Mouse (Mus musculus): ENCODE results near the gene Zfp655.
A peak's percentile ranks its signal among the peaks of the same experiment; 100 is the strongest.
"Not testable (repeated sequence)": the region's sequence is repeated elsewhere in the genome, so short reads cannot be mapped to it uniquely, and the experiment has no call there.

Gene Zfp655

DNA sequence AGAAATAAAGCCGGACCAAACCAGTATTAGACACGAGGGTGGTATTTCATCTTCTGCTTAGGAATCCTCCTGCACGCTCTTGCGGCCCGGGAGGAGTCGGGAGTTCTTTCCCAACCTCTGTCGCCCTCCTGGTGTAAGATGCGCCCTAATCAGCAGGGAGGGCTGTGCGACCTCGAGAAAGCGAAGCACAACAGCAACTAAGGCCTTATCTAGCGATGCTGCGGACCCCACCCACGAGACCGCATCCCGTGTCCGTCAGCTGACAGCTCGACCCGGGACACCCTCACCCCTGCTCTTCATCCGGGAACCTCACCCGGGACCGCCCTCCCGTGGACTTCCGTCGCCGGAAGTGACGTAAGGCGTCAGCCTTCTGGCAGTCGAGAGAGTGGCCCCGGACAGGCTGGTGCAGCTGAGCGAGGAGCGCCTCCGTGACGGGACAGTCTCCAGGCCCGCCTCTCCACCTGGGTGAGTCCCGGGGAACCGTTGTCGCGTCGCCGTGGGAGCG is at the start of gene Zfp655:
Gene Zfp655, plus strand, starts transcription at position 349 of the 505 bp plus-strand sequence.
- peak; percentile 99 for DNase-seq (ENCODE audit: extremely low spot score, low spot score)

GRCm38 (mm10) chr5:145185244-145185643 is 46.3 kb upstream of the Zfp655 start:
- DNase-seq (ENCODE audit: extremely low spot score, low spot score), result no peak

DNA sequence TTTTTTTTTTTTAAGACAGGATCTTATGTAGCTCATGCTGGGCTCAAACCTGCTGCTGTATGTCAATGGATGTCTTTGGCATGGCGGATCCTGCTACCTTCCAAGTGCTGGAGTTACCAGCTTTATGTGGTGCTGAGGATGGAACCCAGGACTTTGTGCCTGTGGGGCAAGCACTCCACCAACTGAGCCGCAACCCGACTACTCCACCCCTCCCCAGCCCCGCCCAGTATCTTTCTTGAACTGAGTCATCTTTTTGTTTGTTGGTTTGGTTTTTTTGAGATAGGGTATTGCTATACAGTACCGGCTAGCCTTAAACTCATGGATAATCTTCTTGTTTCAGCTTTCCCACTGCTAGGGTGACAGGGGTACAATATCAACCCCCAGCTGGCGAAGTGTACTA is 42.1 kb upstream of the Zfp655 start:
- no peak for DNase-seq (ENCODE audit: extremely low spot score, low spot score)

- no peak for DNase-seq (ENCODE audit: extremely low spot score, low spot score)
Measured at GRCm38 (mm10) chr5:145190373-145190772, 41.1 kb upstream of the Zfp655 start.

DNA sequence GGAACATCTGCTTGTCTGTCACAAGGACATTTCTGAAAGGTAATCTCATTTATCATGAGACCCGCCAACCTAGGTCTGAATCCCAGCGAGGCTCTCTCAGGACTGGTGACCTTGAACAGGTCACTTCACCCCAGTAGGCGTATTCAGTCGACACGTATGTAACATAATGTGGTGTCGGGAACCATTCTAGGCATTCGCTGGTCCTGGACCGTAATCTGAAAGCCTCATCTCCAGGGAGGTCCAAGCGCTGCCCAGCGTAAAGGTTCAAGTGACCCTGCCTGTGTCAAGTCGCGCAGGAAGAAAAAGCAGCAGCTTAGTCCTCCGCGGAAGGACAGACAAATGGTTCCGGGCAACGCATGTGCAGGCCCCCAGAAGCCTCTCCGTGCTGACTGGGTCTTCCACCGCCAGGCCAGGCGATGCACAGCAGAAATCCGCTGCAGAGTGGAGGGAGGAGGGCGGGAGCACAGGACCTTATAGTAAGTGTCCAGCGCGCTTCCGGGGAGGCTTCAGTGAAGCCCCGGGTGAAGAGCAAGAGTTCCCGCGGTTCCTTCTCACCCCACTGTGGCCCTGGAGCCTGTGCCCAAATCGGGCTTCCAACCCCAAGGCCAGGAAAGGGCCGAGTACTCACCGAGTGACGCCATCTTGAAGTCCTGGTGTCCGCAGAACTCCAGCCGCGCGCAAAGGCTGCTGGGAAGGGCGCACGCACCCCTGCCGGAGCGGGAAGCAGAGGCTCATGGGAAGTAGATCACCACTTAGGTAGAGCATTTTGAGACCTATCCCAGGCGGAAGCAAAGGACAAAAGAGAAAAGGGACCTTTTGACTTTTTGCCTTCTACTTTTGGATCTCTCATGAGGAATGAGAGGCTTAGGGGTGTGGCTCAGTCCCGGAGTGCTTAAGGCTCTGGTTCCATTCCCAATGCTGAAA is 40.4 kb upstream of the Zfp655 start:
- DNase-seq (ENCODE audit: extremely low spot score, low spot score), result peak; percentile 92

GRCm38 (mm10) chr5:145191962-145192361 is 39.6 kb upstream of the Zfp655 start, which contains the start of gene Atp5j2:
Gene Atp5j2, minus strand, starts transcription at chr5:145192062.
- DNase-seq (ENCODE audit: extremely low spot score, low spot score), result no peak

- no peak for DNase-seq (ENCODE audit: extremely low spot score, low spot score)
Measured at GRCm38 (mm10) chr5:145200387-145200786, 31.1 kb upstream of the Zfp655 start.

DNA sequence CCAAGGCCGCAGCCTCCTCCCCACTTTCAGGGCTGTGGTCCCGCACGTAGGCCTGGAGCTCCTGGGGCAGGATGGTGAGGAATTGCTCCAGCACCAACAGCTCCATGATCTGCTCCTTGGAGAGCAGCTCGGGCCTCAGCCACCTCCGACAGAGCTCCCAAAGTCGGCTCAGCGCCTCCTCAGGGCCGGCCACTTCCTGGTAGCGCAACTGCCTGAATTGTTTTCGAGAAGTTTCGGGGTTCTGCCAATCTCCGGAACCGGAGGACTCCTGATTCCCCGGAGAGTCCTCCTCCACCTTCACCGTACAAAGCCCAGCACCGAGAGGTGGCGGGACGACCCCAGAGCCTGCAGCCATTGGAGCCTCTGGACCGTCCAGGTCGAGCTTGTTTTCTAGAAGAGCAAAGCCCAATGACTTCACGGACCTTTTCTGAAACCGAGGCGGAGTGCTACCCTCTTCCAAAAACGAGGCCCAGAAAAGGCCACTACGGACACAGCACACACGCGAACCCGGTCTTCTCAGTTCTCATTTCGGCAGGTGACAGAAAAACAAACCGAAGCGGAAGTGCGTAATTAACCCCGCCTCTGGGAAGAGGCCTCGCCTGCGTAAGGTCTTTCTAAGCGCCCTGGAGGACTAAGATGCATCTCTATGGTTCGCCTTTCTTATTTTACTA is 30.1 kb upstream of the Zfp655 start, which contains the start of gene Zkscan14:
Gene Zkscan14, minus strand, starts transcription at position 548 of the 671 bp plus-strand sequence.
- peak; percentile 68 for DNase-seq (ENCODE audit: extremely low spot score, low spot score)

GRCm38 (mm10) chr5:145202446-145202845 is 29.1 kb upstream of the Zfp655 start:
- DNase-seq (ENCODE audit: extremely low spot score, low spot score), result no peak

DNA sequence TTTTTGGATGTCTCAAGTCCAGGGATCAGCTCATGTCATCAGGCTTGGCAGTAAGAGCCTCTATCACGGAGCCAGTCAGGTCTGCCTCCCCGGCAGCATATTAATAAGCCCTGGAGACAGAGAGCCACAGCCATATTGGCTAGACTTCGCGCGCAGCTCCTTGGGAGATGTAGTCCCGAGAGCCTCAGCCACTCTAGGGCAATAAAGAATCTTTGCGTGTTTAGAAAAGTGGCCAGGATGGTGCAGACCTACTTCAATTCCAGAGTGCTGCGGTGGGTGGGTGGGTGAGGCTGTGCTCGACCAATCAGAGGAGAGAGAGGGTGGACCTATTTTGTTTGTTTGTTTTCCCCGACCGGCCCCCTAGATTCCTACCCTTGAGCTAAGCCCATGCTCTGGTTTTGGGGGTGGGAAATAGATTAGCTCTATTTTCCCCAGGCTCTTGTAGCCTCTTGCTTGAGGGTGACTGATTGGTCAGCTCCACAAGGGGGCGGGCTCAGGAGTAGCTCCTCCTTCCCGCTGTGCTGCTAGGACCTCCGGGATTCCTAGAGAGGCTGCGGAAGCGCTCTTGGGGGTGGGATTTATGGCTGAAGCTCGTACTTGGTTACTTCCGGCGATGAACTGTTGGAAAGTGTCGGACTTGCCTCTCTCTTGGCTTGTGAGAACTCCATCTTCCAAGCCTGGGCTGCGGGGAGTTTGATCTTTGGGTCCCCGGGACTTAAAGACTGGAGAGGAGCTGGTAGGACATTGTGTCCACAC is 27.4 kb upstream of the Zfp655 start, which contains the start of gene Zkscan5:
Gene Zkscan5, plus strand, starts transcription at position 627 of the 756 bp plus-strand sequence.
- peak; percentile 93 for DNase-seq (ENCODE audit: extremely low spot score, low spot score)

- DNase-seq (ENCODE audit: extremely low spot score, low spot score), result no peak
Measured at GRCm38 (mm10) chr5:145205041-145205440, 26.5 kb upstream of the Zfp655 start.

DNA sequence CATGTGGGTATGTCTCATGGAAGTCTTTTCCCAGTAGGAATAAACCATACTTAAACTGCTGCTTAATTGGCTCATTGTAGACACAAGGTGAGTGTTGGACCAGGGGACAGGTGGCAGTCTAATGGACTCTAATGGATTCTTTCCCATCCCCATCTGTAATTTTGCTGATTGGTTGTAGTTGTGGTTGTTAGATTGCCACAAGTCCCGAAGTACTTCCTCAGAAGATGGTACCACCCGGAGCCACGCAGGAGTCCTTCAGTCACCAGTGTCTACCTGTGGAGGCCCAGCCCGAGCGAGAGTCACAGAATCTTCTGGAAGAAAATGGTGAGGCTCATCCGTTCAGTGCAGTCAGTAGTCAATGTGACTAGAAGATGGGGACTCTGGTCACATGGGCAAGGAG is 24.1 kb upstream of the Zfp655 start:
- no peak for DNase-seq (ENCODE audit: extremely low spot score, low spot score)

DNA sequence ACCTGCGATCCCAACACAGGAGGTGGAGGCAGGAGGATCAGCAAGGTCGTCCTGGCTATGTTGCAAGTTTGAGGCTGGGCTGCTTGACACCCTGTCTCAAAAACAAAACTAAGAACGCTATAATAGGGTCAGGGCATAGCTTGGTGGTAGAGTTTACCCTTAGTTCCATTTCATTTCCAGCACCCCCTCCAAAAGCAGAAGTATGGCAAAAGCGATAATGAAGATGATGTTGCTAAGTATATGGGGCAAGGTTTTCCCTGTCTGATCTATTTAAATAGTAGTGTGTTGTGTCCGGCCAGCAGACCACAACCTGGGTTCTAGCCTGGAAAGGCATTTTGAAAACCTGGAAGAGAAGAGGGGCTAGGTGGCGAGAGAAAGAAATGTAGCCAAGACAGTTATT is 23.6 kb upstream of the Zfp655 start:
- no peak for DNase-seq (ENCODE audit: extremely low spot score, low spot score)

DNA sequence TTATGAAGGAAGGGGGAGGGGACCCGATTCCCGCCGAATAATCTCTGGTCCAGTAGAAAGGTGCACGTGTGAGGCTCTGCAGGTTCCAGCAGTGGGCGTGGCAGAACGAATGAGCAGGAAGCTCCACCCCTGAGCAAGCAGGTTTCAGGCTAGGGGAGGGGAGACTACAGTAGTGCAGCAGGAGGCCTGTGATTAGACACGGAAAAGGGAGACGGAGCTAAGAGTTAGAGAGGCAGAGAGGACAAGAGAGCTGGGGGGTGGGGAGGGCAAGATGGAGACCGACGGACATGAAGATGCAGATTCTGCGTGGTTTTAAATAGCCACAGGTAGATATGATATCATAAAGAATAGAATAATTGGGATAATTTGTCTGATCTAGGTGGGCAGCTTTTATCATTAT is 23.1 kb upstream of the Zfp655 start:
- DNase-seq (ENCODE audit: extremely low spot score, low spot score), result not testable (repeated sequence)

DNA sequence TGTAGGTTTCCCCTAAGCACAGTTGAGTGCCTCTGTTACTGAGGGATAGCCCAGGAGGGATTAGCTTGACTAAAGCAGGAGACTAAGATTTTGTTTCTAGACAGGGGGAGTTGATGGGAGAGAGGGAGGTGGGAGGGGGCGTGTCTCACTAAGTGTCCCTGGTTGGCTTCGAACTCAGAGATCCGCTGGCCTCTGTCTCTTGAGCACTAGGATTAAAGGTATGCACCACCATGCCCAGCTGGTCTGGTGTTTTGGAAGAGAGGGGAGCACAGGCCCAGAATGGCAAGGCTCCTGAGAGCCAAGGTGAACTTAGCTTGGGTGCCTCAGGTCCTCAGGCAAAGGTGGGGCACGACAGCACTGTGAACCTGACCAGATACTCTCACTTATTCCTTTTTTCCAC is 20.2 kb upstream of the Zfp655 start:
- no peak for DNase-seq (ENCODE audit: extremely low spot score, low spot score)

DNA sequence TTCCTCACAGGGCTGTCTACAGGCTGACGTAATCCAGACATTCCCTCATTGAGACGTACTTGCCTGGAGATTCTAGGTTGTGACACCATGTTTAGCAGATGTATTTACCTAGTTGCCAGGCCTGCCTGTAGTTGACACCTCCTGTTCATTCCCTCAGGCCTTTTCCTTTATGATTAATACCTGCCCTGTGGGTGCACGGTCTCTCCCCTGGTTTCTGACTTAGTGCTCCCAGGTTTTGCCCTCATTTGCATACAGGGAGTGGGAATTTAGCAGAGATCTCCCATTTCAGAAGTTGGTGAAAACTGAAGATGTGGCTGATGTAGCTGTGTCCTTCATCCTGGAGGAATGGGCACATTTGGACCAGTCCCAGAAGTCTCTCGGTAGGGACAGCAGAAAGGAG is 19.3 kb upstream of the Zfp655 start:
- no peak for DNase-seq (ENCODE audit: extremely low spot score, low spot score)

DNA sequence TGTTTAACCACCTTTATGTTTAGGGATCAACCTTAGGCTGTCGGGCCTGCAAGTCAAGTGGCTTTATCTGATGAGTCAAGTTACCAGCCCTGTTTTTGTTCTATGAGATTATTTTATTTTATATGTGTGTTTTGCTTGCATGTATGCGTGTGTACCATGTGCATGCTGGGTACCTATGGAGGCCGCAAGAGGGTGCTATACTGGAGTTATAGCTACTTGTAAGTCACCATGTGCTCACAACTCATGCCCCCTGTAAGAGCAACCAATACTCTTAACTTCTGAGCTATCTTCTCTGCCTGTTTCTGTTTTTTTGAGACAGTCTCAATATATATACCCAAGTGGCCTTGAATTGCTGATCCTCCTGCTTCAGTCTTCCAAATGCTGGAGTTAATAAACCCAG is 18.0 kb upstream of the Zfp655 start:
- no peak for DNase-seq (ENCODE audit: extremely low spot score, low spot score)

DNA sequence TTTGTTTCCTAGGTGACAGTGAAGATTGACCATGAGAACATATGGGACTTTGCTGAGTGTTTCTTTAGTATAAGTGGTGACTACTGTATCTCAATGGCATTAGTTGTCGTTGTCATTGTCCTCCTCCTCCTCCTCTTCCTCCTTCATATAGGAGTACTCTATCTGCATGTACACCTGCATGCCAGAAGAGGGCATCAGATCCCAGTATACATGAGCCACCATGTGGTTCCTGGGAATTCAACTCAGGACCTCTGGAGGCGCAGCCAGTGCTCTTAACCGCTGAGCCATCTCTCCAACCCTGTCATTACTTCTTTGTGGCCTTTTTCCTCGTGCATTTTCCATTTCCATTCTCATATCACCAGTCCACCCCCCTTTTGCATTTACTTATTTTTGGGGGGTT is 16.8 kb upstream of the Zfp655 start:
- no peak for DNase-seq (ENCODE audit: extremely low spot score, low spot score)

GRCm38 (mm10) chr5:145217746-145218145 is 13.8 kb upstream of the Zfp655 start:
- DNase-seq (ENCODE audit: extremely low spot score, low spot score), result no peak

DNA sequence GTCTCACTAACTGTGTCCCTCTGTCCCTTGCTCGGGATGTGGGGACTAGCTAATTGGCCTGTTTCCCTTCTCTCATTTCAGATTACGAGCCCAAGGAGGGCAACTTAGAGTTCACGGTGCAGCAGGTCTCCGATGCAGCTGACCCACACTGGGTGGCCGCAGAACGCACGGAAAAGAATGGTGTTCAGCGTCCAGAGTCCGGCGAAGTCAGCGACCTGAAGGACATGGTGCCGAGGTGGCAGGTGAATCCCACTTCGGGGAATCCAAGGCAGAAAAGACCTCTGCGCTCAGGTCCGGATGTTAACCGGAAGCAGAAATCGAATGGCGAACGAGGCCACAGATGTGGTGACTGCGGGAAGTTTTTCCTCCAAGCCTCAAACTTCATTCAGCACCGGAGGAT is 13.3 kb upstream of the Zfp655 start:
- DNase-seq (ENCODE audit: extremely low spot score, low spot score), result no peak

- no peak for DNase-seq (ENCODE audit: extremely low spot score, low spot score)
Measured at GRCm38 (mm10) chr5:145218671-145219070, 12.8 kb upstream of the Zfp655 start.

Measured in neural tube, embryonic 10.5 days (tissue).